Mouse (Mus musculus) urinary bladder, postnatal 36 days (tissue): ENCODE measurements around the gene Klk13.

ENCODE experiments used
- DNase-seq, 2 experiments: peaks; one replicate each; pipeline ENCODE4 v3.0.0; 2022; ENCODE audit warnings: low spot score in 2 of 2, mixed read lengths in 1 of 2

Gene Klk13

DNA sequence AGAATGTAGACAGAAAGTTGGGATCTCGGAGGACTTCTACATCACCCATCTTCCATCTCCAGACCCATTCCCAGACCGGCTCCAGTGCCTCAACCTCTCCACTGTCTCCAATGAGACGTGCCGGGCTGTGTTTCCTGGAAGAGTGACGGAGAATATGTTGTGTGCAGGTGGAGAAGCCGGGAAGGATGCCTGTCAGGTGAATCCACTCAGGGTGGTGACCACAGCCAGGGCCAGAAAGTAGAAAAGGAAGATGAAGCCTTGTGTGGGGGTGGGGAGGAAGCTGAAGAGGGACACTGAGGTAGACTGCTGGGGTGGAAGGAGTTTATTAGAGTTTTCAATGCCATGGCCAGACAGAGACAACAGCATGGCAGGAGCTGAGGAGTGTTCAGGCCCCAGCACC, 59.5 kb downstream of the Klk13 start:
- no peak for DNase-seq

DNA sequence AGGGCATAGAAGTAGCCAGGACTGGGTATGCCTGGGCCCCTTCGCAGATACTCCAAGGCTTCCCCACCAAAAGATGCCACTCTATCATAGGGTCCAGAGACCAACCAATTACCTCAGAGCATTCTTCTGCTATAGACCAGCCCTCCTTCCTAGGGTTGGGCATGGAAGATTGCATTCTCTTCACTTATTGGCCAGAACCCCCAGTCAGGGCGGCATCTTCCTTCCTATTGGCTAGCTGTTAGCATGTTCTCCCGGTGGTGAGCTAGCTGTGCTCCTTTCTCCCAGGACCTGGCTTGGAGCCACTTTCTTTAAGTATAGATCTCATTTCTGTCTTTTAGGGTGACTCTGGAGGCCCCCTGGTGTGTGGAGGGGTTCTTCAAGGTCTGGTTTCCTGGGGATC, 60.5 kb downstream of the Klk13 start:
- no peak for DNase-seq

DNA sequence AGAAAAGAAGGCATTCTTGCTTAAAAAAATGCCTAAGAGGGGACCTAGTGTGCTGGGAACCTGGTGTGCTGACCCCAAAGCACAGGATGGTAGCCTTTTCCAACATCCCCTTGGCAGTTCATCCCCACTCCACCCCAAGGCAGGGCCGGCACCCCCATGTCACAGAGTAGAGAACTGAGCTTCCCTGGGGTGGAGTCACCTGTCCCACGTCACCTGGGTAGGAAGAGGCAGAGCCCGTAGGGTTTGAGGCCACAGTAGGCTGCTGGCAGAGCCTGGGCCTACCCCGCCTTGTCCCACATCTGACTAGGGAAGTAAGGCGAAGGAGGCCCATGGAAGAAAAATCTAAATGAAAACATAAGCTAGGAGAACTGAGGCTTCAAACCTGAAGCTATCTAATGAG, 62.0 kb downstream of the Klk13 start, which contains the start of gene Klk11:
Klk11 (plus strand) TSS at position 241 of the 400 bp plus-strand sequence.
- no peak for DNase-seq

- DNase-seq, result no peak
Measured at GRCm38 (mm10) chr7:43774802-43775201, 62.4 kb downstream of the Klk13 start.

GRCm38 (mm10) chr7:43775311-43776057, 63.1 kb downstream of the Klk13 start:
- no peak for DNase-seq

DNA sequence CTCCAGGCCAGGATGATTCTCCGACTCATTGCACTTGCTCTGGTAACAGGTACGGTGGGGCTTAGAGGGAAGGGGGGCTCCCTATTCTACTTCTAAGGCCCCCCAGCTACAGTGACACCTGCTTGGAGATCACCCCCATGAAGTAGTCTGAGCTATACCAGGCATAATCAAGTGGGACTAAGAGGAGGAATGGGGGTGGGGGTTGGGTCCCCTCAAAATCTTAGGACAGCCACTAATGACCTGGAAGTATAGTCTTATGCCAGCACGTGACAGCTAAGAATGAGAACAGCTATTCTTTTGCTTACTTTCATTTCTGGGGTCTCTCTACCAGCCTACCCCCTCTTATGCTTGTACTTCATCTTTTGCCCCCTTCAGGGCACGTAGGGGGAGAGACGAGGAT, 64.1 kb downstream of the Klk13 start:
- DNase-seq, result no peak
